Mouse (Mus musculus) liver, embryonic 16.5 days (tissue): ENCODE data around the gene Gnas. TPM values are rescaled to one million over a fixed set of nuclear protein-coding genes. Genes with fewer than 3 reads are reported as not detected.

ENCODE experiments used
- ATAC-seq: fragments of 200-750 bp; cut with Nextera tagmentation; 2 replicates; pipeline ENCODE4 v1.8.0; 2017; ENCODE audit warnings: low read depth, mild to moderate bottlenecking, moderate number of reproducible peaks, moderate library complexity
- H3K27ac ChIP-seq: fragments of 300-500 bp; sonication (generic); 2 replicates; pipeline ENCODE4 v1.5.1; 2014; ENCODE audit warnings: mild to moderate bottlenecking, low read length
- H3K27me3 ChIP-seq: fragments of 300-500 bp; sonication (generic); 2 replicates; pipeline ENCODE4 v1.6.1; 2014; ENCODE audit warnings: low read depth, low read length, mixed read lengths; ENCODE audit not compliant: control insufficient read depth, insufficient read depth
- H3K36me3 ChIP-seq: fragments of 300-500 bp; sonication (generic); 2 replicates; pipeline ENCODE4 v1.6.1; 2014; ENCODE audit warnings: mild to moderate bottlenecking; ENCODE audit not compliant: control insufficient read depth, insufficient read depth
- H3K4me1 ChIP-seq: fragments of 300-500 bp; sonication (generic); 2 replicates; pipeline ENCODE4 v1.6.1; 2014; ENCODE audit warnings: low read depth, low read length, mixed read lengths; ENCODE audit not compliant: control insufficient read depth
- H3K4me2 ChIP-seq: fragments of 300-500 bp; sonication (generic); 2 replicates; pipeline ENCODE4 v1.6.1; 2014; ENCODE audit warnings: low read depth, low read length, mixed read lengths
- H3K4me3 ChIP-seq: fragments of 300-500 bp; sonication (generic); 2 replicates; pipeline ENCODE4 v1.5.1; 2014; ENCODE audit warnings: low read depth, mild to moderate bottlenecking, low read length
- H3K9ac ChIP-seq: fragments of 300-500 bp; sonication (generic); 2 replicates; pipeline ENCODE4 v1.6.1; 2014; ENCODE audit warnings: low read depth, low read length
- H3K9me3 ChIP-seq: fragments of 300-500 bp; sonication (generic); replicated peaks from 2 replicates; pipeline ENCODE4 v1.6.1; 2016; ENCODE audit warnings: low read length; ENCODE audit not compliant: control insufficient read depth
- WGBS: fragments of 180-500 bp; shearing (Covaris S2); extraction: QIAGEN DNeasy Blood & Tissue Kit; methylation state at CpG from one replicate; pipeline ENCODE4 v1.1.7; 2014; ENCODE audit not compliant: insufficient replicate concordance; 5-methylcytosine and 5-hydroxymethylcytosine counted together
- polyA plus RNA-seq: library from polyadenylated mRNA; unstranded; fragments of >200 nt; fragmentation: Nextera tagmentation; extraction: Ambion mirVana; gene quantifications from 2 replicates; pipeline ENCODE4 v1.2.1, GENCODE M21; 2015

The Gnas gene
- polyA plus RNA-seq, 1 experiment from 2014 or later: 231 TPM

DNA sequence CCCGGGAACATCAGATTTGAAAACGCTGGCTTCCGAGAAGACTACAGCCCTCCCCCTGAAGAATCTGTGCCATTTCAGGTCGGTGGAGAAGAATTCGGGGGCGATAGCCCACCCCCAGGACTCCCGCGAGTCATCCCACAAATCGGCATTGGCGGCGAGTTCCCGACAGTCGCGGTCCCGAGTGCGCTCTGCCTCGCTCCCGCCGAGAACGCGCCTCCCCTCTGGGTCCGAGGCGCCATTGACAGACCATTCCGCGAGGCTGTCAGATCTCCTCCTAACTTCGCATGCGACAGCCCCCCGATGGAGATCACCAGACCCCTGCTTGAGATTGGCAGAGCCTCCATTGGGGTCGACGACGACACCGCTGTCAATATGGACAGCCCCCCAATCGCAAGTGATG is 14.4 kb downstream of the Gnas start:
- Histone ChIP-seq H3K4me3 (peak overlapping the region; percentile 22), H3K36me3 (no peaks in the 10 kb centered on the region), H3K9ac (no peak overlapping the region), H3K9me3 (peaks cover 26% of the 10 kb centered on the region), H3K27me3 (peaks cover 40% of the 10 kb centered on the region), H3K4me1 (peaks cover 8% of the 10 kb centered on the region), H3K27ac (no peak overlapping the region), H3K4me2 (peak overlapping the region; percentile 84; the same call in 1 of the 2 replicates)
- ATAC-seq: no peak
- WGBS: 39% methylated on average over 33 of the region's 33 CpGs

DNA sequence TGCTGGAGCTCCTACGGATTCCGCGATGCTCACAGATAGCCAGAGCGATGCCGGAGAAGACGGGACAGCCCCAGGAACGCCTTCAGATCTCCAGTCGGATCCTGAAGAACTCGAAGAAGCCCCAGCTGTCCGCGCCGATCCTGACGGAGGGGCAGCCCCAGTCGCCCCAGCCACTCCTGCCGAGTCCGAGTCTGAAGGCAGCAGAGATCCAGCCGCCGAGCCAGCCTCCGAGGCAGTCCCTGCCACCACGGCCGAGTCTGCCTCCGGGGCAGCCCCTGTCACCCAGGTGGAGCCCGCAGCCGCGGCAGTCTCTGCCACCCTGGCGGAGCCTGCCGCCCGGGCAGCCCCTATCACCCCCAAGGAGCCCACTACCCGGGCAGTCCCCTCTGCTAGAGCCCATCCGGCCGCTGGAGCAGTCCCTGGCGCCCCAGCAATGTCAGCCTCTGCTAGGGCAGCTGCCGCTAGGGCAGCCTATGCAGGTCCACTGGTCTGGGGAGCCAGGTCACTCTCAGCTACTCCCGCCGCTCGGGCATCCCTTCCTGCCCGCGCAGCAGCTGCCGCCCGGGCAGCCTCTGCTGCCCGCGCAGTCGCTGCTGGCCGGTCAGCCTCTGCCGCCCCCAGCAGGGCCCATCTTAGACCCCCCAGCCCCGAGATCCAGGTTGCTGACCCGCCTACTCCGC is 15.1 kb downstream of the Gnas start:
- no peak overlapping the region for H3K27ac ChIP-seq
- no peaks in the 10 kb centered on the region for H3K36me3 ChIP-seq
- H3K4me3 ChIP-seq: peak overlapping the region; percentile 24; the same call in 1 of the 2 replicates
- ATAC-seq: no peak
- 41% methylated on average over 48 of the region's 48 CpGs for WGBS
- H3K4me1 ChIP-seq: peaks cover 8% of the 10 kb centered on the region
- H3K9me3 ChIP-seq: peaks cover 26% of the 10 kb centered on the region
- H3K4me2 ChIP-seq: peak overlapping the region; percentile 84; the same call in 1 of the 2 replicates
- H3K27me3 ChIP-seq: peaks cover 40% of the 10 kb centered on the region
- H3K9ac ChIP-seq: no peak overlapping the region

DNA sequence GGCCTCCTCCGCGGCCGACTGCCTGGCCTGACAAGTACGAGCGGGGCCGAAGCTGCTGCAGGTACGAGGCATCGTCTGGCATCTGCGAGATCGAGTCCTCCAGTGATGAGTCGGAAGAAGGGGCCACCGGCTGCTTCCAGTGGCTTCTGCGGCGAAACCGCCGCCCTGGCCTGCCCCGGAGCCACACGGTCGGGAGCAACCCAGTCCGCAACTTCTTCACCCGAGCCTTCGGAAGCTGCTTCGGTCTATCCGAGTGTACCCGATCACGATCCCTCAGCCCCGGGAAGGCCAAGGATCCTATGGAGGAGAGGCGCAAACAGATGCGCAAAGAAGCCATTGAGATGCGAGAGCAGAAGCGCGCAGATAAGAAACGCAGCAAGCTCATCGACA is 15.6 kb downstream of the Gnas start:
- H3K27ac ChIP-seq: no peak overlapping the region
- peaks cover 8% of the 10 kb centered on the region for H3K4me1 ChIP-seq
- whole genome bisulfite sequencing: 37% methylated on average over 34 of the region's 34 CpGs
- H3K9ac ChIP-seq: no peak overlapping the region
- H3K9me3 ChIP-seq: peaks cover 26% of the 10 kb centered on the region
- H3K36me3 ChIP-seq: no peaks in the 10 kb centered on the region
- ATAC-seq: no peak
- H3K4me3 ChIP-seq: peak overlapping the region; percentile 24
- peak overlapping the region; percentile 27; the same call in 1 of the 2 replicates for H3K4me2 ChIP-seq
- H3K27me3 ChIP-seq: peaks cover 40% of the 10 kb centered on the region

DNA sequence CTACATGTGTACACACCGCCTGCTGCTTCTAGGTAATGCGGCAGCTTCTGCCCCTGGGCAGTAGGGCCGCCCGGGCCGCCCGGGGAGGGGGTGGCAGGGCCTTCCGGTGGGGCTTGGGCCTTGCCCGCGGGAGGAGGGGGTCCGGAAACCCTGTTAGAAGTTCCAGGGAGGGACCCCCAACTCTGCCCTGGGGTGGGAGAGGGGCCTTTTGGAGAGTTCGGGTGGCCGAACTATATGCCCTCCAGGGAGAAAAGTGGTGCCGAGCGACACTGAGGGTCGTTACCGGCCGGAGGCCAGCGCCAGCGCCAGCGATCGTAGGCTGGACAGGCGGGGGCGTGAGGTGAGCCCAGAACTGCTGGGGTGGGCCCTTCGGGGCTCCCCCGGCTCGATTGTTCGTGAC is 16.1 kb downstream of the Gnas start:
- peaks cover 8% of the 10 kb centered on the region for H3K4me1 ChIP-seq
- H3K27me3 ChIP-seq: peaks cover 40% of the 10 kb centered on the region
- 46% methylated on average over 26 of the region's 27 CpGs for WGBS
- no peak for ATAC-seq
- peaks cover 26% of the 10 kb centered on the region for H3K9me3 ChIP-seq
- peak overlapping the region; percentile 27; the same call in 1 of the 2 replicates for H3K4me2 ChIP-seq
- H3K27ac ChIP-seq: no peak overlapping the region
- no peaks in the 10 kb centered on the region for H3K36me3 ChIP-seq
- H3K4me3 ChIP-seq: peak overlapping the region; percentile 17
- H3K9ac ChIP-seq: no peak overlapping the region

DNA sequence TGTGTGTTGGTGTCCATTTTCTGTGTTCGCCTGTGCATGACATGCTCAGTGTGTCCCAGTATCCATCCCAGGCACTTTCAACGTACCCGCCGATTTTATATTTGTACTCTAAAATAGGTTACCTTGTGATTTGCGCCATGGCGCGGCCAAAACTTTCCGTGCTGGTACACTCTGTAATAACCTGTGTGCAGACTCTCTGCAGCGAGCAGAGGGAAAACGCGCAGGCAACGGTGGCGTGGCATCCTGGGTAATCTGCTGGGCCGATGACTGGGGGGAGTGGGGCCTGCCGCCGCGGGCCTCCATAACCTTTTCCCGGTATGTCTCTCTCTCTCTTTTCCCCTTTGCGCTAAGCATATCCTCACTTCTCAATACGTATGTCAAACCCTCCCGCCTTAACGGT is 16.5 kb downstream of the Gnas start:
- Histone ChIP-seq H3K4me1 (peaks cover 8% of the 10 kb centered on the region), H3K9me3 (peaks cover 26% of the 10 kb centered on the region), H3K27ac (no peak overlapping the region), H3K4me3 (peak overlapping the region; percentile 17; the same call in 1 of the 2 replicates), H3K4me2 (peak overlapping the region; percentile 27; the same call in 1 of the 2 replicates), H3K9ac (no peak overlapping the region), H3K27me3 (peaks cover 40% of the 10 kb centered on the region), H3K36me3 (no peaks in the 10 kb centered on the region)
- no peak for ATAC-seq
- 50% methylated on average over 22 of the region's 22 CpGs for WGBS

DNA sequence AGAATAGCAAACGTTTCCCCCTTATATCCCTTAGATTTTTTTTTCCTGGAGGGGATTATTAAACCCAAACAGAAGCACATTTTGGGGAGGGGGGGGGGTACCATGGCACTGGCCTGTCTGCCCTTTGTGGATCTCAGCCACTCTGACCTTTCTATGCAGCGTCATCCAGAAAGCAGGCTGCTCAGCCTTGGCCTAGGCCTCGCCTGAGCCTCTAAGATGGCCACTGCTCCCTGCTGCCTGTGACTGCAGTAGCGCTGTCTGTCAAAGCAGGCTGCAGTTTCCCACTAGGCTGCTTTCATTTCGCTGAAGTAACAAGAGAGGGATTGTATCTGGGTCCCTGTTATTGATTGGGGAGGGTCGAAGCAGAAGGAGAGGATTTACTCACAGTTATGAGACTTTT is 18.4 kb downstream of the Gnas start:
- 57% methylated on average over 6 of the region's 6 CpGs for WGBS
- Histone ChIP-seq H3K4me2 (no peak overlapping the region), H3K27me3 (peaks cover 38% of the 10 kb centered on the region), H3K36me3 (no peaks in the 10 kb centered on the region), H3K4me1 (peaks cover 3% of the 10 kb centered on the region), H3K4me3 (no peak overlapping the region), H3K27ac (no peak overlapping the region), H3K9me3 (peaks cover 26% of the 10 kb centered on the region), H3K9ac (no peak overlapping the region)
- no peak for ATAC-seq

DNA sequence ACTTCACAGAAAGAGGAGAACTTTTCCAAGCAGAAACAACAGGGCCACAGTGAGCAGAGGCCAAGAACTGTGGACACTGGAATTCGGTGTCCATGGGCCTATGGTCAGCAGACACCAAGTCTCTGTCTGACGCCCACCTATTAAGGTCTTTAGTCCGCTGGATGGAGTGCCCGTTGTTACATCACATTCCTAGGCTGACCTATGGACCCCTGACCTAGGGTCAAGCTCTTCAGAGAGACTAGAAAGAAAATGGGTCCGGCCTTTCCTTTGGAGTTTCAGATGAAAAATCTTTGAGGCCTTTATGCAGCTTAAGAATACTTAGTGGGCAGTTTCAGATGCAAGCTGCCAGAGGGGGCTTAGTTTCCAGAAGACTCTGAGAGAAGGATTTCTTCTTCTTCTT is 21.5 kb downstream of the Gnas start:
- H3K27ac ChIP-seq: no peak overlapping the region
- H3K4me1 ChIP-seq: no peaks in the 10 kb centered on the region
- H3K9ac ChIP-seq: no peak overlapping the region
- H3K27me3 ChIP-seq: peaks cover 9% of the 10 kb centered on the region
- peak; percentile 45 for ATAC-seq
- H3K36me3 ChIP-seq: no peaks in the 10 kb centered on the region
- WGBS: 48% methylated on average over 5 of the region's 5 CpGs
- H3K4me3 ChIP-seq: no peak overlapping the region
- peaks cover 2% of the 10 kb centered on the region; the same call in 1 of the 2 replicates for H3K9me3 ChIP-seq
- H3K4me2 ChIP-seq: no peak overlapping the region

DNA sequence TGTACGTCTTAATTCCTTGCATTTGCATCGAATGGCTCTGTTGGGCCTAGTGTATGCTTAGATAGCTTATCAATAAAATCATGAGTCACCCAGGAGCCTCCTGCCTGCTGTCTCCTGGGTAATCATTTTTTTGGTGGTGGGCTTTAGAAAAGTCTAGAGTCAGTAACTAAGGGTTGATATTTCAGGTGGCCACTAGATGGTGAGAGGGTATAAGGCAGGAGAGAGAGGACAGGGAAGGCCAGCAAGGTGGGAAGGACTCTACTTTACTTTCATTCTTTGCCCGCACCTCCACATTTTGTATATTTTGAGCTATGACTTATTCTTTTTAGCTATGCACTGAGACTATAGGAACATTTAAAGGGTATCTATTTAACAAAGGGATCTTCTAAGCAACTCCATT is 23.8 kb downstream of the Gnas start:
- Histone ChIP-seq H3K27ac (no peak overlapping the region), H3K9ac (no peak overlapping the region), H3K4me1 (peaks cover 3% of the 10 kb centered on the region; the same call in 1 of the 2 replicates), H3K9me3 (no peaks in the 10 kb centered on the region), H3K27me3 (0 out of 2 replicates have a peak, but pooled peaks cover 2% of the 10 kb centered on the region), H3K4me2 (no peak overlapping the region), H3K36me3 (no peaks in the 10 kb centered on the region), H3K4me3 (no peak overlapping the region)
- 39% methylated on average over 3 of the region's 3 CpGs for WGBS
- ATAC-seq: no peak

DNA sequence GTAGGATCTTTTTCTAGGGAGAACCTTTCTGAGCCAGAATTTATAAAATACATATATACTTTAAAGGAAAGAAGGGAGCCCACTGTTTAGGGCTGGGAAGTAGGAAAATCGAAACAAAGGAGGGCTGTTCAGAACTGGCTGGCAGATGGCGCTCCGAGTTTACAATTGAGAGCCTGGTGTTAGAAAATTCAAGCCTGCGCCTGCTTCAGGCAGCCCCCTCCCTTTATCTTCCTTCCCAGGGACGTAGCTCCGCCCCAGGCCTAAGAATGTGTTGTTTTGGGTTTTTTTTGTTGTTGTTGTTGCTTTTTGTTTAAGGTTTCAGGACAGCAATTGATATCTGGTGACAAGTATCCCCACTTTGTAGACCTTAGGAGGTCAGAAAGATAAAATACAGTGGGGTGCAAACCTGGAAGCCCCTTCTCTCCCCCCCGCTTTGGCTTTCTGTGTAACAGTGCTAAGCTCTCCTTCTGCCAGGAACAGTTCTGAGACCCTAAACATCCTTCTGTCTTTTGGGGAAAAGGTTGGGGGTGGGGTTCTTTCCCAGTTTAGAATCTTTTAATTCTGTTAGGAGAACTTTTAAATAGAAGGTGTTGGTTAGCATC is 26.9 kb downstream of the Gnas start:
- no peak for ATAC-seq
- WGBS: 12% methylated on average over 7 of the region's 7 CpGs

More for the DNA sequence above, 26.9 kb downstream of the Gnas start:
- Histone ChIP-seq H3K27me3 (0 out of 2 replicates have a peak, but pooled peaks cover 2% of the 10 kb centered on the region), H3K4me3 (no peak overlapping the region), H3K9me3 (no peaks in the 10 kb centered on the region), H3K4me2 (no peak overlapping the region), H3K4me1 (peaks cover 3% of the 10 kb centered on the region; the same call in 1 of the 2 replicates), H3K27ac (no peak overlapping the region), H3K36me3 (no peaks in the 10 kb centered on the region), H3K9ac (no peak overlapping the region)
